Mouse (Mus musculus): ENCODE results near the gene Timp3.
A peak's percentile ranks its signal among the peaks of the same experiment; 100 is the strongest.

Gene Timp3

DNA sequence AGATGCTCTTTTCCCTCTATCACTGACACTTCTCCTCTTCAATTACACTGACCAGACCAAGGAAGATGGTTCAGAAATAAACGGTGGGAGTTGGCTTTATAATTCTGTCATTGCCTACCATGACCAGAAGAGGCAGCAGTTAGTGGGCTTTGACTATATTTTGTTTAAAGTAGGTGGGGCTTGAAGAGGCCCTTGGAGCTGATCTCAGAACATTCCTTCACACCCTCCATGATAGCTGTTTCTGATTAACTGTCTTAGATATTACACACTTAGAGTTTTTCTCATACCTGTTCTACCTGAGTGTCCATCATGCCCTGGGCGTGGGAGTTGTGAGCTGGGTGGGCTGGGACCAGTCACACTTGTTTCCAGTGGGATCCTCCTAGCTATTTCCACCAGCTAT lies 28.5 kb downstream of the Timp3 start:
- peak; percentile 64 for DNase-seq (ENCODE audit: low read depth, low spot score)

DNA sequence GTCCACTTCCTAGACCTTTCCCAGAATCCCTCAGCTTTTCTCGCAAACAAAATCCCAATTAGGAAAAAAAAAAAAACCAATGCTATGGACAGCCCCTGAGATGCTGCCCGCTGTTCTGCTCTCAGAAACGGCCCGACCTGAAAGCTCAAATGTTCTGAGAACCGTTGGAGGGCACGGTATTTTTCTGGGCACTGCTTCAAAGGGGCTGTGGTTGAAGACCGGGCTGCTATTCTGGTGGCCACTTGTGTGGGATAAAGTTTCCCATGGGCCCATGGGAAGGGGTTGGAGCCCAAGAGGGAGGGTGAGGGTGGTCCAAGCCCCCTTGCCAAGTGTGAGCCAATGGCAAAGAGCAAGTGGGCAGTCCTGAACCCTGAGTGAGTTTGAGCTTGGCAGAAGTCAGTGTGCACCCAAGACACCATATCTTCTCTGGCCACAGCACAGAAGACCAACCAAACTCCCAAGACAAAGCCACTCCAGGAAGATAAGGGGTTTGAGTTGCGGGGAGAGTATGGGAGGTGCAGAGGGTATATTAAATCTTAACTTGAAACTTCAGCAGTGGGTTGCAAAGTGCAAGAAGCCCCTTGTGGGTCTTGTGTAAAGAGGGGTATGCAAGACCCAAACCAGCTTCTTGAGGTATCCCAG lies 29.2 kb downstream of the Timp3 start:
- no peak for DNase-seq (ENCODE audit: low read depth, low spot score)

DNA sequence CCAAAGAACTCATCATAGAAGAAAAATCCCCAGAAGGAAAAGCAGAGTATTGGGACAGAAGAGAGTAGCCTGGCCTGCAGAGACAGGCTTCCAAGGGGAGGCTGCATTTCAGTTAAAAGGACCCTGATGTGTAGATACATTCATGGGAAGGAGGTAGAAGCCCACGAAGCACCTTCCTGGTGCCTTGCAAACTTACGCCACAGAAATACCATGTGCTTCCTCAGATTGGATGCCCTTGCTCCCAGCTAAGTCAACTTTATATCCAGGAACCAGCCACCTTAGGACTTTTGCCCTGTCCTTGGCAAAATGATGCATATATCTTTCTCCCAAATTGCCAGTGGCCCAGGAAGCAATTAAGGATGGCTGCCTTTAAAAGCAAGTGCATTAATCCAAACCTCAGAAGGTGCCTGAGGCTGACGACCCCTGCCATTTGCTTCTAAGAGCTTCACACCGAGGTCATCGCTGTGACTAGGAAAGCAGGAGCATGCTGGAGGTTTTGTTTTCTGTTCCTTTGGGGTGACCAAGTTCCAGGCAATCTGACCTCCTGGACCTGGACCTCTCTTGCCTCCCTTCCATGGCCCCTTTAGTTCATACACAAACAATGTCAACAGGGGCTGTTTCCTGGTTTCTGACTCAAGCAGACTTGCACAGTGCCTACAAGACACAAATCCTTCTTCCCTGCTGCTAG lies 31.0 kb downstream of the Timp3 start:
- DNase-seq (ENCODE audit: low read depth, low spot score), result no peak

DNA sequence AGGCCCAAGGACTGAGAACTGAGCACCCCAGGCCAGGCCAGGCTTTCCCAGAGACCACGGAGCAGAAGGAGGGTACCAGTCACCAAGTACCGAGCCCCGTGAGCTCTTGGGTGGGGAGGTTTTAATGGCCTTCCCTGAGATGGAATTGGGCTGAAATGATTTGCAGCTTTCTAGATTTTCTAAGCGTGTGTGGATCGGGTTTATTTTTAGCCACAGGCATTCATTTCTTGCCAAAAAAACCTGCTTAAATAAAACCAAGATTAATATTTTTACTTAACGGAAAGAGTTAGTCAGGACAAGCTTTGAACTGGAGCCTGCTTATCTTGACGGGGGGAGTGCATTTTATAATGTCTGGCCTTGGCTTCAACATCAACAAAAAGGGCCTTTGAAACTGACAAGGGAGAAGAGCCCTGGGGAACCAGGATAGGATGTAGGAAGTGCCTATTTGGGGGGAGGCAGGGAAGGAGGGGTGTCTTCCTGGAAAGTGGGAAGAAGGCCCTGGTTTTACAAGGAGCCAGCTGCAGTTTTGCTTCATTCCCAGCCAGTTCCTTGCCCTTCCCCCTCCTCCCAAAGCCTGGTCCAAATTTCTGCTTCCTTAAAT lies 31.6 kb downstream of the Timp3 start:
- DNase-seq (ENCODE audit: low read depth, low spot score), result peak; percentile 67

DNA sequence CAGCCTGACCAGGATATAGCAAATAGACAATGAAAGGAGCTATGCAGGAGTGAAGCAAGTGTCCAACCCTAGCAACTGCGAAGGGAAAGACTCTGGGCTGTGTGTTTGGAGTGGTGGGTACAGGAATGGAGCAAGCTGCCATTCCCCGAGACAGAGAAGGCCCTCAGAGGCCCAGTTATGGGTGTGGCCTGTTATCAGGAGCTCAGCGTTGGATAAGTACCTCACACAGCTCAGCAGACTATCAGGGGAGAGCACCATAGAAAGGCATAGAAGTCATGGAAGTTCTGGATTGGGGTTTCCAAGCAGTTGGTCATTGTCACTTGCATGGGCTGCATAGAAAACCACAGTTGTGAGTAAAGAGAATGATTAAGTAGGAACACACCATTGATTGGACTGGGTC lies 32.8 kb downstream of the Timp3 start:
- DNase-seq (ENCODE audit: low read depth, low spot score), result no peak

DNA sequence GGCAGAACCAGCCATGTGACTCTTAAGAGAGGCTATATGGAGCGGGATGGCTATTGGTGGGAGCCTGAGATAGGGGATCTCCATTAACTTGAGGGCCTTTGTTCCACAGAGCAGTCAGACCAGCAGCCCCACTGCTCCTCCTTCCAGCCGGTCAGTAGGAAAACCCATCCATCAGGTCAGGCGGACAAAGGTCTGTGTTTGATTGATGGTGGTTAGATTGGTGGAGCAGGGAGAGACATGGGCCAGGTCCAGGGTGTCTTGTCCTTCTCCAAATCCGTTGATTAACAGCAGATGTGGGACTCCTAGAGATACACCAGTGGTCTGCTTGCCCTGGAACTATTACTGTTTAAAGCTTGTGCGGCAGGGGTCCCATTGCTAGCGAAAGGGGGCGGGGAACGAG lies 34.4 kb downstream of the Timp3 start:
- peak; percentile 61 for DNase-seq (ENCODE audit: low read depth, low spot score)

DNA sequence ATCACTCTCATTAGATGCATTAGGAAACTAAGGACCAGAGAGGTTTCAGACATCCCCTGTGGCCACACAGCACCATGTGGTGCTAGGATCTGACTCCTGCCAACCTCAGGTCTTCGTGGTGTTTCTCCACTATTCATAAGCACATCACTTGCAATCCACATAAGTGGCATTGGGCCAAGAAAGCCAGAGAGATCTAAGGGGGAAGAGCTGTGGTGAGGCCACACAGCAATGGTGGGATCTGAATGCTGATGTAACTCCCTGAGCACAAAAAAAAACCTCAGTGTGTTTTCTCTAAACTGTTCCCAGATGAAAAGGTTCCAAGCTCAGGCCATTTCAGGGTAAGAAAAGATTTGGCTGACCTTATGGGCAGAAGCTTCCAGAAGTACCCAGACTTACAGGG lies 36.3 kb downstream of the Timp3 start:
- DNase-seq (ENCODE audit: low read depth, low spot score), result peak; percentile 77

DNA sequence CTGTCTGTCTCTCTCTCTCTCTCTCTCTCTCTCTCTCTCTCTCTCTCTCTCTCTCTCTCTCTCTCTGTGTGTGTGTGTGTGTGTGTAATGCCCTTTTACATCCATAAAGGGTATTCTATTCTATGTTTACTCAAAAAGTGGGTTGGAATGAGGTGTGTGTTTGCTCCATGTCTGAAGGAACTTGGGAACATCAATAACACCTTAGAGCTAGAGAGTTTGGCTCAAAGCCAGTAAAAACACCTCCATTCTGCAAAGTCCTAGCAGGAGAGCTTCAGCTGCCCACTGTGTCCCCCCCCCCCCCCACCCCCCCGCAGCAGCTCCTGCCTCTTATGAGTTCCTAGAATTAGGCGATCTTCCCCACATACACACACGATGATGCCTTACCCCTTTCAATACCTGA lies 37.1 kb downstream of the Timp3 start:
- no peak for DNase-seq (ENCODE audit: low read depth, low spot score)

DNA sequence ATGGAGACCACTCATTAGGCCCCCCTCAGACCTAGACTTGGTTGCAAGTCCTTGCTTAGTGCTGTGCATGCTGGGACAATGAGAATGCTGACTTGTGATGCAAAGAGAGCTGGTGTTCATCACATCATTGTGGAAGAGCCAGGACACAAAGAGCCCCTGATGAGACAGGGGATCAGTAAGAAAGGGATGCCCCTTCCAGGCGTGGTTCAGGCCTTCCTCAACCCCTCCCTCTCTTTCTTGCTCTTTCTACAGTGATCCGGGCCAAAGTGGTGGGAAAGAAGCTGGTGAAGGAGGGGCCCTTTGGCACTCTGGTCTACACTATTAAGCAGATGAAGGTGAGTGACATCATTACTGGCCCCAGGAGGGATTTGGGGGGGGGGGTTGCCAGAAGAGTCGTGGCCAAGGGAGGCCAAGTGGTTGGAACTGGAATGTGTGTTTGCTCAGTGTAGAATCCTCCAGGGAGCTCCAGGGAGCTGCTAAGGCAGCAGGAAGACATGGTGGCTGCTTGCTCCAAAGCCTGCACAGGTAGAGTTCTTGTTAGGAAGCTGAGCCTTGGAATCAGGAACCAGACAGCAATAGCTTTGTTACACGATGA lies 38.0 kb downstream of the Timp3 start:
- peak; percentile 69 for DNase-seq (ENCODE audit: low read depth, low spot score)

DNA sequence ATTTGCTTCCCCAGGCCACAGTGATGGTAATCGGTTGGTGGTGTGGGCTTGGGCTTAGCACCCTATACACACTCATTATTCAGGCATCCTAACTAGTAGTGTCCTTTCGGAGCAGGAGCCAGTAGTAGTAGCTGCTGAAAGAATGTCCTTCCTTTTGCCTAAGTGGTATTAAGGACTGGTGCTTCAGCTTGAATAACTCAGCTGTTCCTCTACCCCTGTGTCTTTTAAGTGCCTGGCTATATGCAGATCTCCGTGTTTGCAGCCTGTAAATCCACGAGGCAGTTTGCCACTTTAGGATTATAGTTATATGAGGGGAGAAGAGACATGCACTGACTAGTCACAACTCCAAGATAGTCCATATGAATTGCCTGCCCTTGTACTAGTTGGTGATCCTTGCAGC lies 38.9 kb downstream of the Timp3 start:
- no peak for DNase-seq (ENCODE audit: low read depth, low spot score)

DNA sequence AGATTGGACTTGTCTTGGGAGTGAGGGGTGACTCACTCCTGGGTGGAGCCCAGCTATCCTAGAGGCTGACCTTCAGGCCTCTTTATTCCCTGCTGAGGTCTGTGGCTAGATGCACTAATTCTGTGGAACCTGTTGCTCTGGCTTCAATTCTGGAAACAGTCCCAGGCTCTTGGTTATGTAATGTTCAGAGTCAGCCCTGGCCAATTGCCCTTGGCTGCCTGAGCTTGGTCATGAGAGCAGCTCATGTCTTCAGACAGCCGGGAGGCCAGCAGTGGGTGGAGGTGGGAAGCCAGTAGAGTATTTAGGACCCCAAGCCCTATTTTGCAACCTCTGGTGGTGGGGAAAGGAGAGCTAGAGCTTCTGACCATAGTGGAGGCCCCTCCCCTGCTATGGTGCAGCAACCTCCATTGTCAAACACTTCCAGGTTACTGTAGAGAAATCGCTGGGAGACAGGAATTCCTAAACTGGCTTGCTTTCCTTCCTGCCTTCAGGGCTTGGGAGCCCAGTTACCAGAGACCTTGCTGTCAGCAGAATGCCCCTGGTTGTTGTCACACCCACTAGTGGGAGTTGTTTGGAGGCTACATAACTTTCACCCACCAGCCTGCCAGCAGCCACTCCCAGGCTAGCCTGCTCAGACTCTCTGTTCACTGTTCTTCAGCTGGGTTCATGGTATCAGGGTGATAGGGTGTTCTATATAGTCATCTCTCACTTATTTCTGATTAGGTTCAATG lies 39.6 kb downstream of the Timp3 start:
- DNase-seq (ENCODE audit: low read depth, low spot score), result peak; percentile 99

DNA sequence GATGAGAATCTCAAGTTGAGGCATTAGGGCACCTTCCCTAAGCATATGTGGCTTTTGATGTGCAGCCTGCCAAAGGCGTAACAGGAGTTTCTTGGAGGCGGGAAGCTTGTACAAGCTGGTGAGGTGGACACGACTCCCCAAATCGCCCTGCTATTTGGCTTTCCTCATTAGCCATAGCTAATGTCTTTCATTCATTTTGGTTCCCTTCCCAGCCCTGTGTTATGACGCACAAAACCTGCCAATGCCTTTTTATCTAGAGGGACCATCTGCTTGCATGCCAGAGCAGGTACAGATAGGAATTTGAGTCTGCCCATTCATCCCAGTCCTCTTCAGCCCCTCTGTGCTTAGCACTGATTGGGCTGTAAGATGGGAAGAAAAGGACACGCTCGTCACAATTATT lies 40.2 kb downstream of the Timp3 start:
- no peak for DNase-seq (ENCODE audit: low read depth, low spot score)

DNA sequence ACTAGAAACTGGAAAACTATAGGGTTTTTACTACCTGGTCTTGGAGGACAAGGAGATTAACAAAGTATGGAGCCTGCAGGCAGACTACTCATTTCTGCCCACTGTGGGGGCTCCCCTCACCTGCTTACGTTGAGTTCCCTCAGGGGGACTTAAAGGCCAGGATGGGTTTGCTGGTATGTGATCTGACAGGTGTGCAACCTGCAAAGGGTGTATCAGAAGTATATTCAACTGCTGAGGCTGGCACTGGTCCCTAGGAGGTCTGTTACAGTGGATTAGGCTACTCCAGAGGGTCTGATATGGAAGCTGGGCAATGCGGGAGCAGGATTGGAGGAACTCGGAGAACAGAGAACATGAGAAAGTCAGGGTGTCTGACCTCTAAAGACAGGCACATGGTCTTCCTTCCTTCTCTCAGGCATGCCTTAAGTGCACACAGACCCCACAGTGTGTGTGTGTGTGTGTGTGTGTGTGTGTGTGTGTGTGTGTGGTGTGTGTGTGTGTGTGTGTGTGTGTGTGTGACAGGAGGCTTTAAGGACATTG lies 40.9 kb downstream of the Timp3 start:
- no peak for DNase-seq (ENCODE audit: low read depth, low spot score)

DNA sequence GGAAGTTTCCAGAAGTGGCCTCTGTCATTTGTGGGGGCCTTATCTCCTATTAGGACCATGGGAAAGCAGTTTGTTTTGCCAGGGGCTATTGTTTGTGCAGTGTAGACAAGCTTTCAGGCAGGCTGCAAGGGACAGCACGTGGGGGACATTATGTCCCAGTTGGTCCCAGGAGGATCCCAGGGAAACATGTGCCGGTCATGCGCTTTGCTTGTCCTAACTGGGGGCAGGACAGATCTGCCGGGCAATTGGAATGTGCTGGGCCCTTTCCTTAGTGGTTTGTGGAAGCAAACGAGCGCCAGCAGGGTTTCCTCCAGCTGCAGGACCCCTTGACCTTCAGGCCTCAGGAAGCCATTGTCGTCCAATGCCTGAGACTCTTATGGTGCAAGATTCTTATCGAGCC lies 41.4 kb downstream of the Timp3 start:
- DNase-seq (ENCODE audit: low read depth, low spot score), result no peak

DNA sequence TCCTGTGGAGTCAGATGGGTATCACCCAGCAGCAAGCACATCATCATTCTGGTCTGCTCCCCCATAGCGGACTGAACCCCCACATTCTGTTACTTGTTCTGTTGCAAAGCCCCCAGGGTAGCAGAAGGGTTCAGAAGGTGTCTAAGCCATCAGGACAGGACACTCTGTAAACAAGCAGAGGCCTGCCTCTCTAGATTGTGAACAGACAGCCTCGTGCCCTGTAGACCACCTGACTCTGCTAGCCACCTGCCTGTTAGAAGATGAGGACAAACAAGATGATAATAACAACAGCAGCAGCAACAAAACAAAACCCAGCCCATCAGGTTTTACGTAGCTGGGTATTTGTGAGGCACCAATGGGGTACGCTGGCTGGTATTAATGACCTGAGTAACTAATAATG lies 42.0 kb downstream of the Timp3 start:
- no peak for DNase-seq (ENCODE audit: low read depth, low spot score)

DNA sequence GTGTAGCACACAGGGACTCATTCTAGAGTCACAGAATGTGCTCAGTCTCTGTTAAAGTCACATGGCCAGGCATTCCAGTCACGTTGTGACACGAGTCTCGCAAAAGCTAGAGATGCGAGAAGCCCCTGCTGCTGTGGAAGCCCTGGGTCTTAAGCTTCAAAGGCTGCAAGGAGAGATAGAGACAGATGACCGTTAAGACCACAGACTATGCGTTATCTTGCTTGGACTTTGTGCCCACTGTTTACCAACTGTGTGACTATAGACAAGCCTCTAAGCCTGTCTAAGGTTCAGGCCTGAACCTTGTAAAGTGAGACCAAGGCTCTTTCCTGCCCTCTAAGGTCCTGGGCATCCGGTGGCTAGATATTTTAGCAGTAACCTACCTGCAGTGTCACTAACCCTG lies 42.5 kb downstream of the Timp3 start:
- no peak for DNase-seq (ENCODE audit: low read depth, low spot score)

DNA sequence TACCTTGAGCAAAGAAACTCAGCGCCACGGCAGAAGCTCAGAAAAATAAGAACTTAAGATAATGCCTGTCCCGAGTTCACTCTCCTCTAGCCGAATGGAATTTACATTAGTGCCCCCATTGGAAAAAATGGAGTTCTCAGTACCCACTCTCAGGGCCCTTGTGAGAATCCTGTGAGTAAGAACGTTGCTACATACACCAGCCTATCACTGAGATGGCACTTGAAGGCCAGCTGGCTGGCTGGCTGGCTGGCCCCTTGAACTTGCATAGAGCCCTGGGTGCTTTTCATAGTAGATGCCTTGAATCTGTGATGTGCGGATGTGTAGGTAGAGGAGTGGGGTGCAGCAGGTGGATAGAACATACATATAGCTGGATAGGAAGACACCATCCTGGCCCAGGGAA lies 43.2 kb downstream of the Timp3 start:
- DNase-seq (ENCODE audit: low read depth, low spot score), result no peak

DNA sequence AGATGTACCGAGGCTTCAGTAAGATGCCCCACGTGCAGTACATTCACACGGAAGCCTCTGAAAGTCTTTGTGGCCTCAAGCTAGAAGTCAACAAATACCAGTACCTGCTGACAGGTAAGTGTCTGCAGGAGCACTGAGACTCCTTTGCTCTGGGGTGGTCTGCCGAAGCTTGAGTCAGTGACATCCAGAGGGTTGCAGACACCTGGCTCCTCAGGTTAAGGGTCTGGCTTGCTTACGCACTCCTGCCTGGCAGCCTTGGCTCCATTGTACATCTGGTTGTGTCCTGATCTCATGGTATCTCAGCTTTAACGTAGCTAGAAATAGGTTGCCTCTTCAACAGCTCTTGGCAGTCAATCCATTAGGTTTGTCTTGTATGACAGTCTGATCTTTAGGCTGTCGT lies 43.8 kb downstream of the Timp3 start:
- no peak for DNase-seq (ENCODE audit: low read depth, low spot score)

DNA sequence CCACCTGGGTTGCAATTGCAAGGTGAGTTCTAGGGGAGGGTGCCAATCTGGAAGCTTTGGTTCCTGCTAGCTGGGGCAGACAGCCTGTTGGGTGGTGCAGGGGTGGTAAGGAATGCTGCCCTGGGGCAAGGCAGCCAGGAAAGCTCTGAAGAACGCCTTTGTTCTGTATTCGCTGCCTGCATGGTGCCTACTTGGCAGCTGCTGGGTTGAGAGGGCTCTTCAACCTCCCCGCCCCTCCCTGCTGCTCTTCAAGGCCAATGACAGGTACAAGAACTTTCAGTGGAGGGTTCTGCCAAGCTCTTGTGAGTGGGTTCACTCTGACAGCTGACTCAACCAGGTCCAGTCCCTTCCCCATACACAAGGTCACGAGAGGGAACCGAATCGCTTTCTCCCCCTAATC lies 44.5 kb downstream of the Timp3 start:
- no peak for DNase-seq (ENCODE audit: low read depth, low spot score)

DNA sequence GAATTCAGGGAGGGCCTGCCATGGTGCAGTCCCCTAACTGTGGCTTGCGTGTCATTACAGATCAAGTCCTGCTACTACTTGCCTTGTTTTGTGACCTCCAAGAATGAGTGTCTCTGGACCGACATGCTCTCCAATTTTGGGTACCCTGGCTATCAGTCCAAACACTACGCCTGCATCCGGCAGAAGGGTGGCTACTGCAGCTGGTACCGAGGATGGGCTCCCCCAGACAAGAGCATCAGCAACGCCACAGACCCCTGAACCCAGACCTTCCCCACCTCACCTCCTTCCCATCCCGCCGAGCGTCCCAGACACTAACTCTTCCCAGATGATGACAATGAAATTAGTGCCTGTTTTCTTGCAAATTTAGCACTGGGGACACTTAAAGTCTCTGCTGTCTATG lies 45.5 kb downstream of the Timp3 start:
- no peak for DNase-seq (ENCODE audit: low read depth, low spot score)

DNA sequence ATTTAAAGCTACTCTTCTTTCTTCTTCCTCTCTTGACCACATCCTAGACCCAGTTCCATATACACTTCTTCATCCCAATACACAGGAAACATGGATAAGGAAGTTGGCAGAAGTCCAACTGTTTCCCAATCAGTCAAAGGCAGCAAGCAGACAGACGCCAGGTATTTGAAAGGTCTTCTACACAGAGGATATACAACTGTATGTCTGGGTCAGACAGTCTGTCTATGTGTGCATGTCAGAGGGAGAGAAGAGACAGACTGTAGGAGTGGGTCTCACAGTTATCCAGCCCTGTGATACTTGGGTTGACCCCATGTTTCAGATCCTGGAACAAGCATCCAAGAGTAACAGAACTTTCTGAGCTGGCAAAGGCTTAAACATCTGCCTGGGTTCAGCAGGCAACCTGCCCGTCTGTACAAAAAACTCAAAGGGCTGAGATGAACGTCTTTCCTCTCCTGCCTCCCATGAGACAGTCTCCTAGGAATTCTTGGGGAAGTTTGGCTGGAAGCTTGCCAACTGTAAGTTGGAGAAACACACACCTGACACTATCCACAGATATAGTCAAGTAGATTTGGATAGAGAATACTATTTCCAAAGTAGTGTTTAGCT lies 46.2 kb downstream of the Timp3 start:
- DNase-seq (ENCODE audit: low read depth, low spot score), result no peak

DNA sequence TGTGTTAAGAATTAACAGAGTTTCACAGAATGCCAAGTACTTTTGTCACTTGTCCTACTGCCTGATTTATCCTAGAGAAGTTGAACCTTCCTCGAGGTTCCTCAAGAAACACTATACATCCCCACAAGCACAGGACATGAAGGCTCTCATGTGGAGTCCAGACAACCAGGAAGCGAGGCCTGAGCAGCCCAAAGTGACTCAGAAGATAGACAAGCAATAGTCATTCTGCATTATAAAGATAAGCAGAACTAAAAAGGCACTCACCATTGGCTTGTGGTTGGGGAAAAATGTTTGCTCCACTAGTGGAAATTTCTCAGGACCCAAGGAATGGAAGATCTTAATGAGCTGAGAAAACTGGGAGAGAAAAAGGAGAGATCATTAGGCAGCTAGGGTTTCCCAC lies 51.1 kb downstream of the Timp3 start:
- no peak for DNase-seq (ENCODE audit: low read depth, low spot score)
